Mouse (Mus musculus) left cerebral cortex, postnatal 14 days (tissue): ENCODE data around the gene Sorbs2. TPM values are rescaled to one million over a fixed set of nuclear protein-coding genes. Genes with fewer than 3 reads are reported as not detected.

ENCODE experiments used
- DNase-seq, 2 experiments: peaks; one replicate each; pipeline ENCODE4 v3.0.0; 2021 to 2022; ENCODE audit warnings: low spot score in 2 of 2, mixed read lengths in 1 of 2
- intact Hi-C: fragments of 180-260 bp; cut with DNase I; formaldehyde crosslinking; loops from one replicate; pipeline ENCODE4 v1.15.1; 2025
- long read RNA-seq, 2 experiments: library from polyadenylated mRNA; stranded (forward); transcript quantifications; one replicate each; pipeline ENCODE4 v2.0.0; 2021
- total RNA-seq, 2 experiments: library from RNA; stranded (reverse); gene quantifications; 2 replicates each; pipeline ENCODE4 v1.2.3; 2021

Gene Sorbs2
- total RNA-seq = 100 to 1,000 TPM; 258 to 338 TPM
- long read RNA-seq, experiment 1, partial matches to known transcripts = 12 of 29 reads
- long read RNA-seq, experiment 1, other reads (novel, unspliced or antisense) = 17 of 29 reads
- long read RNA-seq, experiment 2, partial matches to known transcripts = 6 of 23 reads
- long read RNA-seq, experiment 2, other reads (novel, unspliced or antisense) = 15 of 23 reads

- intact Hi-C loops = no loop called here
- peak; percentile 51 to 53 for DNase-seq
These were observed at the start of gene Sorbs2 for GRCm38 (mm10) chr8:45507634-45508321. Sorbs2 (plus strand) TSS chr8:45507788.

- DNase-seq = no peak
- intact Hi-C loops = loop anchor here (10.0 kb wide), 1 partner anchor 167 kb away; no protein-coding TSS in a partner anchor
These were observed 49.7 kb upstream of the Sorbs2 start for GRCm38 (mm10) chr8:45457874-45458273.

DNA sequence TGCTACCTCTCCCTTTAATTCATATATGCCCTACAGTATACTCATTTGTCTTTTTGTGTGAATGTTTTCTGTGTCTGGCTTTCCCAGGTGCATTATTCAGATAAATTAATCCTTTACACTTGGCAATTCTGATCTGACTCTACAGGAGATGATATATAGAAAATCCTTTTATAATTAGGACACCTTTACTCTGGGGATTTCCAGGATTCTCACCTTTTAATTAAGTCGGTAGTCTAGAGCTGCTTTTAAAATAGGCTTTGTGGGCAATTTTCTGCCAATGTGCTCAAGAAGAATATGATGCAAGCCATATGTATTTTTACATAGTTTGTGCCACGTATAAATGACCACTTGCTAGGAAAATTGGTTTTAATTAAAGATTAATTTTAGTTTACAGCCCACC, 38.6 kb upstream of the Sorbs2 start:
- no peak for DNase-seq
- intact Hi-C loops = no loop called here

DNA sequence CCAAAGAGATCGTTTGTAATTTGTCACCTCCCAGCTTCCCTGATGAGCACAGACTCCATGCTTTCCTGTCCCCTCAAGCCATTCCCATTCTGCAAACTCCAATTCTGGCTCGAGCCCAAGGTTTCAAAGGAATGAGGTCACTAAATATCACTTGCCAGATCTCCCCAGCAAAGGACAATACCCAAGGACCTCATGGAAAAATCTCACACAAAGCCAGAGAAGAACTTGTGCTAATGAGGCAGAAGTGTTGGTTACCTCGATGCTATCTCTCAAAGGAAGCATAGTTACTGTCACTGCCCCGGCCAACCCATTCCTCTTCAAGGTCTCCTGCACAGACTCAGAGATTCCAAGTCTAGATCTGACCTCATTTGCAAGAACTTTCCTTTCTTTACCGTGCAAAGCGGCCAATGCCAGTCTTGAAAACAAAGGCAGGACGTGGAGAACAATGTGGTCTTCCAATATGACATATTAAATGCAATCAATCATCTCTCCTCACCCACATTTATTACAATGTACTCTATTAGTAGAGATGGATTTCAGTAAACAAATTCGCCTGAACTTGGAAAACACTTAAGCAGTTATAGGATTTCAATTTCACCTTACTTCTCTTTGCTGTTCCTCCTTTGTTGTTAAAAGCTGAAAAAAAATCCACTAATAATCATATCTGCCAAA, 37.9 kb upstream of the Sorbs2 start:
- intact Hi-C loops = no loop called here
- no peak for DNase-seq

DNA sequence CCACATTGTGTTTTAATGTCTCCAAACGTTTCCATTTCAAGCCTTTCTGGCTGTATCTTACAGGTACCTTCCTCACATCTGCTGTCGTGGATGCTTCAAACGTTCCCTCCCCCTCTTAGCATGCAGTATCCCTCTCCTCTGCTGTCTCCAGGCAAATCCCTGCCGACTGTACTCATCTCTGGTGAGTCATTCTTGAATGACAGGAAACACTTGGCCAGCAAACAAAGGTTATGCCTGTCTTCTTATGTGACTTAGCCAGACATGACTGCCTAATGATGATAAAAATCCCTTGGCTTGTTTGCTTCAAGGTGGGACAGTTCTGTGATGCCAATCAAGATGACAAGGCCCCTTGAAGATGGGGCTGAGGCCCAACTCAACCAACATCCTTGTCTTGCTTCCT, 26.7 kb upstream of the Sorbs2 start:
- intact Hi-C loops = no loop called here
- DNase-seq = no peak

DNA sequence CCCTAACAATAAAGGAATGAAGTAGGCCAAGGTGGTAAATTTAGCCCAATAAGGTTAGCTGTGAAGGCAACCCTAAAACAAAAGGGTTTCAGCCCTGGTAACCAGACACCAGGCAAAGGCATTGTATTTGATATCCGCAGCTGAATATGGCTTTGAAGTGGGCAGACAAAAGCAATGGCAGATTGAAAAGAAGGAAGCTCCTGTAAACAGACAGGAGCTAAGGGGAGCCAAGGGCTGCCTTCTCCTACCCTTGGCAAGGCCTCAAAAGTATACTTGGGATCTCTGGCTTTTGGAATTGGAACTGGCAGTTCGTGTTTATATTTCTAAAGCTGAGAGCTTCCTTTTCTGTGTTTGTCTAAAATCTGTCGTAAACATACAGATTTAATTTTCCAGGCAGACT, 21.3 kb upstream of the Sorbs2 start:
- intact Hi-C loops = no loop called here
- DNase-seq = no peak

GRCm38 (mm10) chr8:45503971-45504370, 3.6 kb upstream of the Sorbs2 start:
- DNase-seq = no peak
- intact Hi-C loops = no loop called here

DNA sequence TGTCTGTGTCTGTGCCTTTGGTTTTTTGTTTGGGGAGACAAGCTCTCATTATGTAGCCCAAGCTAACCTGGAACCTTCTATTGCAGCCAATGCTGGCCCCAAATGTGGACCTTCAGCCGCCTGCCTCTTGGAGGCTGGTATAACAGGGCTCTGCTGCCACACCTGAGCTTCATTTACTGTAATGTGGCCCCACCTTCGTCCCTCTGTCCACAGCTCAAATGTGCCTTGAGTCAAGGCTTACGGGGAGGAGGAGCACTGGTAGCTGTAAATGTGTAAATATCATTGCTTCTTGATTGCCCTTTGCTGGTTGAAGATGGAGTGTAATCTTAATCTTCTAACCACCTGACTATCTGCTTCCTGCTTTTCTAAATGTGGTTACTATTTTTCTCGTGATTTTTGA, 1.2 kb upstream of the Sorbs2 start:
- intact Hi-C loops = no loop called here
- DNase-seq = no peak

- DNase-seq = no peak
- intact Hi-C loops = no loop called here
These were observed 333 bp upstream of the Sorbs2 start for GRCm38 (mm10) chr8:45507277-45507633.

DNA sequence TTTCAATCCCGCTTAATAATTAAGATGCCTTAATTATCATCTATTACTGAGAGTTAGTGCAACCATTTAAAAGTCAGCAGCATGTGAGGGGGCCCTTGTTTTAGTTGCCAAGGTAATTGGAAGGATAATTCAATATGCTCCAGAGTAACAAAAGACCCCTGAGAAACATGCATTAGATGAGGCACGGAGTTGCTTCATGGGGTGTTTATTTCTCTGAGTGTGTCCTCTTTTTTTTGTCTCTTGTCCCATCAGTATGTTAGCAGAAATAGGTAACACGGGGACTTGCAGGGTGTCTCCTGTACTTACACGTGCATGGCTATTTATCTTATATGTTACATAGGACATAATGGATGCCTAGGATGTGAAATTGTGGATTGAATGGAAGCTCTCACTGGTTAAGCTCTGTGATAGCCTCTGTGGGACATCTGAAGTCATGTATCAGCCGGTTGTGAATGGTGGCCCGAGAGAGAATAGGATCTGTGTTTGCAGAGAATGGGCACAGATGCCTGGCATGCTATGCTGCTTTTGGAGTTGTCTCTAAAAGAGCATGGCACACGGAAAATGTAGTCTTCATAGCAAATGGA, 1.0 kb downstream of the Sorbs2 start:
- intact Hi-C loops = no loop called here
- DNase-seq = peak in 1 of 2 experiments; percentile 10

GRCm38 (mm10) chr8:45512369-45512768, 4.8 kb downstream of the Sorbs2 start:
- DNase-seq = no peak
- intact Hi-C loops = no loop called here

DNA sequence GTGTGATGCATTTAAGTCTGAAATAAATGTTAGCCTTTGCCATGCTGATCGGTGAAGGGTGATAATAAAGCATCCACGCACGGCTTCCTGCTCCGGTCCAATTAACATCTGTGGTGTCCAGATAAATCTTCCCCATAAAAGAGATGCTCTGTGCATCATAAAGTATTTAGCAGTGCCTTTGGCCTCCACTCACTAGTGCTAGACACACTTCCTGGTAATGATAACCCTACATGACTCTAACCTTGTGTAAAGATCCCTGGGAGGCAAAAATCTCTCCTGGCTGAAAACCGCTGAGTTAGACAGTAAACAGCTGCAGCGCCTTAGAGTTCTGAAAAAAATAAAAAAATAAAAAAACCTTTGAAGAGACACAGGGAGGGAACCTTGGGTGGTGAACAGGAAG, 14.0 kb downstream of the Sorbs2 start:
- intact Hi-C loops = no loop called here

GRCm38 (mm10) chr8:45527708-45528107, 20.1 kb downstream of the Sorbs2 start:
- intact Hi-C loops = no loop called here
- no peak for DNase-seq

More for the DNA sequence above, 14.0 kb downstream of the Sorbs2 start:
- DNase-seq = no peak

DNA sequence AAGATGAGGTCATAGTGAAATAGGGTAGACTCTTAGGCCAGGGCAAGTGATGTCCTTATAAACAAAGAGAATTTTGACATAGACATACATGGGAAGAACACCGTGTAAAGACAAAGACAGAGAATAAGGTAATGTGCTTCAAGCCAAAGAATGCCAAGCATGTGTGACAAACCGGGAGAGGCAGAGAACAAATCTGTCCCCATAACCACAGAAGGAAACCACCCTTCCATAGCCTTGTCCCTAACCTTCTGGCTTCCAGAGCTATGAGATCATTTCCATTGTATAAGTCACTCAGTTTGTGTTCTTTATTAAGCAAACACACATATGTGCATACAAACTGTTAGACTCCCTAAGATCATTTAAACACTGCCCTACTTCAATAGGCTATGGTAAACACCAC, 21.3 kb downstream of the Sorbs2 start:
- no peak for DNase-seq
- intact Hi-C loops = no loop called here

DNA sequence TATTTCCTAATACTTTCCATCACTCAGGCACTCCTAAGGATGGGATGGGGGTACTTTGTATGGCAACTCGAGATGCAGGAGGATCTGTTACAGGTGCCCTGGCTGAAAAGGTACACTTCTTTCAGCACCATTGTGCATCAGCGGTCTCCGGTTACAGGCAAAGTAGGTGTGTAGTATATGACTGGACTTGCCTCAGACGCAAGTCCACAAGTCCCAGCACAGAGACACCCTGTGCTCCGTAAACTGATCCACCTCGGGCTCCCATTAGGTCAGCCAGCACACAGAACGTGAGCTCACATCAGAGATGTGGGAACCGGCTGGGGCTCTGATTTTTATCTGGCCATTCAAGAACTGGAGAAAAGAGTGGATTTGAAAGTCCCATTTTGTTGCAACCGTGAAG, 29.0 kb downstream of the Sorbs2 start:
- intact Hi-C loops = no loop called here
- DNase-seq = no peak

GRCm38 (mm10) chr8:45540513-45540912, 32.9 kb downstream of the Sorbs2 start:
- intact Hi-C loops = no loop called here
- DNase-seq = no peak

DNA sequence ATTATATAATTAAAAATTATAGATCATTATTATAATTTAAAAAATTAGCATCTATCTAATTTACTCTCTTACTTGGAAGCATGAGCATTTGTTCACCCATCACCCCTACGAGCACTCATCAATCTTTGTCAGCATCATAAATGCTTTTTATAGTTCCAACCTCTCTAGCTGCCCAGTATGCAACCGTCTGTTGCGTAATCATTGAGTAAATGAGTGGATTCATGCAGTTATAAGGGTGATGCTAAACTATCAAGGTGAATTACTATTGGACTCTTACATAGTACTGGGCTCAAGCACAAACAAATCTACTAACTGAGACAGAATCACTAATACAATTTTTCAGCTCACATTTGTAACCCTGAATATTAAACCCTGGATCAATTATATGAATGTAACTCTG, 44.6 kb downstream of the Sorbs2 start:
- DNase-seq = no peak

GRCm38 (mm10) chr8:45554627-45555026, 47.0 kb downstream of the Sorbs2 start:
- no peak for DNase-seq
- intact Hi-C loops = loop anchor here (5.0 kb wide), 1 partner anchor 73 kb away; no protein-coding TSS in a partner anchor

More for the DNA sequence above, 44.6 kb downstream of the Sorbs2 start:
- intact Hi-C loops = no loop called here

GRCm38 (mm10) chr8:45557936-45558335, 50.3 kb downstream of the Sorbs2 start:
- DNase-seq = peak; percentile 11 to 19
- intact Hi-C loops = loop anchor here (5.0 kb wide), 1 partner anchor 69 kb away; no protein-coding TSS in a partner anchor

DNA sequence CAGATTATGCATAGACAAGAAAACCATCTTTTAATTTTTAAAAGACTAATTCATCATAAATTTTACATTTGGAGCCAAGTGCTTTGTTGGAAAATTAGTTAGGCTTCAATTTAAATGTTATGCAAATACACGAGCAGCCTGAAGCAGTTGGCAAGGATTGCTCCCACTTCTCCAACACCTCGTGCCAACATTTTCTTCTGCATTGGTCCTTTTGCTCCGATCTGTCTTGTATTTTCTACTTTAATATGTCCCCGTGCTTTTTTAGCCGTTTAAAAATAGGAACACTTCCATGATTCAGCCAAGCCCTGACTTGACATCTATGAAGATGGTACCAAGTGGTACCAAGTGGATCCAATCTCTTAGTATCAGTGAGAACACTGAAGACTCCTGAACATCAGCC, 50.8 kb downstream of the Sorbs2 start:
- intact Hi-C loops = loop anchor here (5.0 kb wide), 1 partner anchor 69 kb away; no protein-coding TSS in a partner anchor
- DNase-seq = peak; percentile 45 to 77
